Mouse (Mus musculus) thymus, postnatal 0 days (tissue): ENCODE data around the gene Gm5788. TPM values are rescaled to one million over a fixed set of nuclear protein-coding genes. Genes with fewer than 3 reads are reported as not detected.
"Not testable (repeated sequence)": the region's sequence is repeated elsewhere in the genome, so short reads cannot be mapped to it uniquely, and the experiment has no call there.

Experiments
- DNase-seq: peaks from one replicate; pipeline ENCODE4 v3.0.0-alpha.2; 2015; ENCODE audit warnings: low spot score
- polyA plus RNA-seq: library from polyadenylated mRNA; unstranded; fragments of >200 nt; fragmentation: Nextera tagmentation; extraction: Ambion mirVana; gene quantifications from 2 replicates; pipeline ENCODE4 v1.2.1, GENCODE M21; 2015

Gene Gm5788
- not detected in 2 replicates for polyA plus RNA-seq

- DNase-seq, result not testable (repeated sequence)
Measured at GRCm38 (mm10) chr12:87494421-87494820, at the start of gene Gm5788. Gm5788 (plus strand) TSS chr12:87494721.

GRCm38 (mm10) chr12:87449456-87449855, 45.1 kb upstream of the Gm5788 start:
- DNase-seq, result no peak

- no peak for DNase-seq
Measured at GRCm38 (mm10) chr12:87464678-87465297, 29.7 kb upstream of the Gm5788 start.

- no peak for DNase-seq
Measured at GRCm38 (mm10) chr12:87470263-87471136, 24.0 kb upstream of the Gm5788 start.

DNA sequence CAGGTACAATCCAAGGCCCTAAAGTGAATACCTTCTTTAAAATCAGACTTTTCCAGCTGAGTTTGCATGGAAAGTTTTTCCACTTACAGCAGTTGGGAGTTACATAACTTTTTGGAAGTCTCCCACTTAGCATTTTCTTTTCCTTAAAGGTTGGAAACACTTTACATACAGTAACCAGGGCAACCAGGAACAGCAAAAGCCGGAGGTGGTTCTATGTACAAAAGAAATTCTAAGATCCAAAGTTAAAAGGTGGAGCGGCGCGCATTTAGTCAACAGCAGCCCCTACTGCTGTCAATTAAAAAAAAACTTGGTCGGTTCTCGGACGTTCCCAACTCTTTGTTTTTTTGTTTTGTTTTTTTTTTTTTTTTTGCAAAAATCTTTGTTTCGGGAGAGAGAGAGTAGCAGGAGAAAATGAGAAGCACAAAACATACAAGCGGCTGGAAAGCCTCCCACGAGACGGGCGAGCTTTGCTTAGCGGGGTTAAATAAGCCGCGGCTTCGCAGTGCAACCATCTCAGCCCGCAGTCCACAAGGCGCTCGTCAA, 23.0 kb upstream of the Gm5788 start:
- peak; percentile 15 for DNase-seq

- peak; percentile 97 for DNase-seq
Measured at GRCm38 (mm10) chr12:87471964-87472786, 22.3 kb upstream of the Gm5788 start, which contains the start of gene Snw1. Snw1 (minus strand) TSS chr12:87472274.

DNA sequence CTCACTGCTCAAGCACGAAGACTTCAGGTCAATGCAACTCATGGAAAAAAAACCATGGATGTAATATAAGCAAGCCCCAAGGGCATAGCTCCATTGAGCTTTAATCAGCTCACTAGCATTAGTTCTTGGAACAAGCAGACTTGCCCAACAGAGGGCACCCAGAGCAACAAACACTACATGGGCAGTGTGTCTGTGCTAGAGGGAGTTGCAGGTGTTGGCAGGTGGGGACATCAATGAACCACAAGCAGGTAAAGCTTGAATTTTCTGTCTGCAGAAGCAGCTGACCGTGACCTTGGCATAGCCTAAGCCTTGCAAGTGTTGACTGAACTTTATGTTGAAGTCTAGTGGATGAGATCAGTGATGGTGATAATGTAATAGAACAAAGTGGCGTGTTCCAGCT, 19.8 kb upstream of the Gm5788 start:
- no peak for DNase-seq

- not testable (repeated sequence) for DNase-seq
Measured at GRCm38 (mm10) chr12:87482482-87482881, 12.0 kb upstream of the Gm5788 start.

DNA sequence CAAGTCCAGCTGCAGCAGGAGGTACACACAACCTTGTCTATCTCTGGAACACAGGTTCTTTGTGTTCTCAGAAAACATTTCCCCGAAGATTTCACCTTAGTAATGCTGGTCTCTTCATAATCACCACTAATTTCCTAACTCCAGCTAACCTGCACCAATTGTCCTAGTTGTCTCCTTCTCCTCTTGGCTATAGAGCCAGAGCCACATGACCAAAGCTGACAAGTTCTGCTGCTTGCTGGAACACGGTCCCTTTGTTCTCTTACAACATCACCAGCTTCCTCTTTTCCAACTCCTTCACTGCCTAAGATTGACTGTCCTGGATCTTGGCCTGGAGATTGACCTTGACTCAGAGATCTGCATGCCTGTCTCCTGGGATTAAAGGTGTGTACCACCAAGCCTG, 5.8 kb upstream of the Gm5788 start:
- DNase-seq, result not testable (repeated sequence)

DNA sequence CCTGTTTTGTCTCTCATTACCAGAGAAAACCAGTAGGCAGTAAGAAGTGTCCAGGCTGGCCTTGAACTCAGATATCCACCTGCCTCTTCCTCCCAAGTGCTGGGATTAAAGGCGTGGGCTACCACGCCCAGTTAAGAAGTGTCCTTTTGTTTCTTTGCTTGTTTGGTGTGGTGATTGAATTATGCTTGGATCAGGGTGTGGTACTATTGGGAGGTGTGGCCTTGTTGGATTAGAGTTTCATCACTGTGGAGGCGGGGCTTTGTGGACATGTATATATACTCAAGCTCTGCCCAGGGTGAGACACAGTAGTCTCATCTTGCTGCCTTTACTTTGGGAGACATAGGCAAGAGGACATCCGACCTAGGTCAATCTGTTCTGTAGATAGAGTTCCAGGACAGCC, 19.5 kb downstream of the Gm5788 start, which contains the start of gene Gm8300:
Gm8300 (plus strand) TSS at position 301 of the 400 bp plus-strand sequence.
- DNase-seq, result not testable (repeated sequence)

- not testable (repeated sequence) for DNase-seq
Measured at GRCm38 (mm10) chr12:87519616-87520015, 25.1 kb downstream of the Gm5788 start.

GRCm38 (mm10) chr12:87543927-87544326, 49.4 kb downstream of the Gm5788 start:
- no peak for DNase-seq

Other genes with a start within 250 kb of the Gm5788 start
- 30.5 and 33.2 TPM in 2 replicates for gene Vipas39, start 228.5 kb upstream of the Gm5788 start, polyA plus RNA-seq
- 193 and 211 TPM in 2 replicates for gene Ahsa1, start 228.2 kb upstream of the Gm5788 start, polyA plus RNA-seq
- gene Ism2, start 195.0 kb upstream of the Gm5788 start, polyA plus RNA-seq, result 0.06 and 0.07 TPM in 2 replicates
- gene Sptlc2, start 106.4 kb upstream of the Gm5788 start, polyA plus RNA-seq, result 76.9 and 83.3 TPM in 2 replicates
- 278 and 300 TPM in 2 replicates for gene Slirp, start 50.8 kb upstream of the Gm5788 start, polyA plus RNA-seq
- gene Alkbh1, start 50.7 kb upstream of the Gm5788 start, polyA plus RNA-seq, result 29.8 and 46.3 TPM in 2 replicates
- 157 and 161 TPM in 2 replicates for gene Snw1, start 22.4 kb upstream of the Gm5788 start, polyA plus RNA-seq
- not detected in 2 replicates for gene Gm8300, start 19.6 kb downstream of the Gm5788 start, polyA plus RNA-seq
- gene Oog1, start 108.0 kb downstream of the Gm5788 start, polyA plus RNA-seq, result not detected in 2 replicates
- gene Gm4027, start 124.1 kb downstream of the Gm5788 start, polyA plus RNA-seq, result not detected in 2 replicates
- not detected in 2 replicates for gene Gm16381, start 149.9 kb downstream of the Gm5788 start, polyA plus RNA-seq